Mouse (Mus musculus): ENCODE data around the gene BC035044.

GRCm38 (mm10) chr6:128844131-128844530, 46.8 kb downstream of the BC035044 start:
- TF ChIP-seq MAX (IDR thresholded peaks at IDR 0.05), result no peak
- TF ChIP-seq MYOD1 (IDR thresholded peaks at IDR 0.05; ENCODE audit: control insufficient read depth, insufficient read length, low read depth), result no peak
- TF ChIP-seq CTCF (IDR thresholded peaks at IDR 0.05; ENCODE audit: control insufficient read depth, insufficient read depth, insufficient read length), result no peak

All from C2C12 (cell line).